Mouse (Mus musculus): ENCODE measurements around the gene Rilp. TPM values are rescaled to one million over a fixed set of nuclear protein-coding genes. Genes with fewer than 3 reads are reported as not detected.
A peak's percentile ranks its signal among the peaks of the same experiment; 100 is the strongest.

Gene Rilp
- polyA plus RNA-seq, 1 experiment from 2014 or later: 7.1 TPM

DNA sequence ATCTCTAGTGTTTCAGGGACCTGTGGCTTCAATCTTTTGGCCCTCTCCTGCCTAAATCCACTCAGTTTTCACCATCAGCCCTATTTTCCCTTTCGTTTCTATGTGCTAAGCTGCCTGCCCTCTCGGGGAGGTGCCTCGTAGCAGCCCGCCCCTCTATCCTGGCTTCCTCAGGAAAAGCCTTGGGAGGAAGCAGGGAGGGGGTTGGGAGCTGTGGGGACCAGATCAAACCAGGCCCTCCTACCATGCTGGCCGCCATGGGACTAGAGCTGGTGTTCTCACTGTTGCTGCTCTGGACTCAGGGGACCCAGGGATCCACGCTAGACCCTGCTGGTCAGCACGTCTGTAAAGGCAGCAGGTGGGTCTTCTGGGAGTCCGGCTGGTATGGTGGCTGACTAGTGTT lies 3.4 kb downstream of the Rilp start, which contains the start of gene Scarf1:
Scarf1 (plus strand) TSS at position 205 of the 400 bp plus-strand sequence.
- Histone ChIP-seq H3K27ac (no peak within 1 kb of the TSS), H3K36me3 (ENCODE audit: inconsistent target) (peaks cover 6% of the 10 kb centered on the region; the same call in 1 of the 2 replicates), H3K79me2 (ENCODE audit: inconsistent target) (no peaks in the 10 kb centered on the region), H3K4me3 (ENCODE audit: inconsistent target) (peak within 1 kb of the TSS; percentile 6; the same call in 1 of the 2 replicates)
- WGBS (ENCODE audit: missing documents): 34% methylated on average over 8 of the region's 8 CpGs

DNA sequence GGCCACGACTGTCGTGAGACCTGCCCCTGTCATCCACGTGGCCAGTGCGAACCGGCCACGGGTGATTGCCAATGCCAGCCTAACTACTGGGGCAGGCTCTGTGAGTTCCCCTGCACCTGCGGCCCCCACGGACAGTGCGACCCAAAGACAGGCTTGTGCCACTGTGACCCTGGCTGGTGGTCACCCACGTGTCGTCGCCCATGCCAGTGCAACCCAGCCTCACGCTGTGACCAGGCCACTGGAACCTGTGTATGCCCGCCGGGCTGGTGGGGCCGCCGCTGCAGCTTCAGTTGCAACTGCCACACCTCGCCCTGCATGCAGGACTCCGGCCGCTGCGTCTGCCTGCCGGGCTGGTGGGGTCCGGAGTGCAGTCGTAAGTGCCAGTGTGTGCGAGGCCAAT lies 5.3 kb downstream of the Rilp start:
- Histone ChIP-seq H3K4me3 (ENCODE audit: inconsistent target) (no peak overlapping the region), H3K27ac (no peak overlapping the region), H3K36me3 (ENCODE audit: inconsistent target) (peaks cover 3% of the 10 kb centered on the region; the same call in 1 of the 2 replicates), H3K79me2 (ENCODE audit: inconsistent target) (no peaks in the 10 kb centered on the region)
- 93% methylated on average over 25 of the region's 25 CpGs for WGBS (ENCODE audit: missing documents)

DNA sequence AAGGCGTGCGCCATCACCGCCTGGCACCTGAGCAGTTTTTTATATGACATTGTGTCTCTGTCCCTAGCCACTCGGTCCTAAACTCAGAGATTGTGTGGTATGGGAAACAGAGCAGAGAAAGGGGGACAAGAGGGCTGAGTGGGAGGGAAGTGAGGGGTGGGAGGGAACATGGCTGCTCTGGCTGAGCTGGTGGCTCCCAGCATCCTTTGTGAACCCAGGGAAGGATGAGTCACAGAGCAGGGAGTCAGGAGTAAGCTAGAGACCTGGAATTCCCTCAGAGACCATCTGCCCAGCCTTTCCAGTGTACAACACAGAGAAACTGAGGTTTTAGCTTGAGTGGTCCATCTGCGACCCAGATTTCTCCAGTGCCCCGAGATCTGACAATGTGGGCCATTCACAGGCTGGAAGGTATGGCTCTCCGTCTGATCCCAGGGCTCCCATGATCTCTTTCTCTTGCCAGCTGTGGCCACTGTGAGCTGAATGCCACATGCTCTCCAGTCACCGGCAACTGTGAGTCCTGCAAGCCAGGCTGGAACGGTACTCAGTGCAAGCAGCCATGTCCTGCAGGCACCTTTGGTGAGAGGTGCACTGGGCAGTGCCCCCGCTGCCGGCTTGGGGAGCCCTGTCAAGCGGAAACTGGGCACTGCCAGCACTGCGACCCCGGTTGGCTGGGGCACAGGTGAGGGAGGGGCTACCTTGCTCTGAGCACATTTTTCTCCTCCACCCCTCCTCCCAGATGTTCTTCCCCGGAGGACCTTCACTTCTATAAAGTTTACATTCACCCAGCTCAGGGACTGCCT lies 10.1 kb downstream of the Rilp start:
- WGBS (ENCODE audit: missing documents): 93% methylated on average over 12 of the region's 15 CpGs
- no peak overlapping the region for H3K4me3 ChIP-seq (ENCODE audit: inconsistent target)
- no peaks in the 10 kb centered on the region for H3K79me2 ChIP-seq (ENCODE audit: inconsistent target)
- H3K27ac ChIP-seq: no peak overlapping the region
- peaks cover 35% of the 10 kb centered on the region; the same call in 1 of the 2 replicates for H3K36me3 ChIP-seq (ENCODE audit: inconsistent target)

DNA sequence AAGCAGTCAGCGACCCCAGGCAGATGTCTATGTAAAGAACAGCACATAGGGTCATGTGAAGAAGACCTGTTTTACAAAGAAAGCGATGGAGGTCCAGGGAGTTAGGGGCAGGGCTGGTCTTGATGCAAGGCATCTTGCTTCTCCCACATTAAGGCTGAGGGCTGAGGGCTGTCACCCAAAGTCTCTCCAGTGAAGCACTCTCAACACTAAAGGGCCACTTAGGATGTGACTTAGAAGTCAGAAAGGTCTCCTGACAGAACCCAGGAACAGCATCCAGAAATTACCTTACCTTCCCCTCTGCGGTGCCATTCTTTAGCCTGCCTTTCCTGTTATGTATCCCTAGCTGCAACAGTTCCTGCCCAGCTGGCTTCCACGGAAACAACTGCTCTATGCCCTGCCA lies 11.7 kb downstream of the Rilp start:
- no peak overlapping the region for H3K4me3 ChIP-seq (ENCODE audit: inconsistent target)
- H3K36me3 ChIP-seq (ENCODE audit: inconsistent target): peaks cover 46% of the 10 kb centered on the region; the same call in 1 of the 2 replicates
- WGBS (ENCODE audit: missing documents): 92% methylated on average over 4 of the region's 4 CpGs
- H3K79me2 ChIP-seq (ENCODE audit: inconsistent target): peaks cover 2% of the 10 kb centered on the region; the same call in 1 of the 2 replicates
- no peak overlapping the region for H3K27ac ChIP-seq

DNA sequence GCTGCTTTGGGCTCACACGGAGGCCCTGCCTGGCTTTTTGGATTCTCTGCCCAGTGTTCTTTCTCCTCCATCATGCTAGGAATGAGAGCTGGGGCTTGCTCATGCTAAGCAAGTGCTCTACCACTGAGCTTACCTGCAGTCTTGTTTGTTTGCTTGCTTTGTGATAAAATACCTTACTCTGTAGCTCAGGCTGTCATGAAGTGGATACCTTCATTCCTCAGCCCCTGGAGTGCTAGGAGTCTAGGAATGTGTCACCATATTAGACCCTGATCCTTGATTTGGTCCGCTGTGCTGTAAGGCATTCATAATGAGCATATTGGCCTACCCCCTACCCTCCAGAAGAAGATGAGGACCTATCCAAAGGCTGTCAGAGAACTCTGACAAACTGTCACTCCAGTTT lies 12.9 kb downstream of the Rilp start:
- peaks cover 9% of the 10 kb centered on the region; the same call in 1 of the 2 replicates for H3K79me2 ChIP-seq (ENCODE audit: inconsistent target)
- H3K27ac ChIP-seq: no peak overlapping the region
- no peak overlapping the region for H3K4me3 ChIP-seq (ENCODE audit: inconsistent target)
- H3K36me3 ChIP-seq (ENCODE audit: inconsistent target): peaks cover 50% of the 10 kb centered on the region; the same call in 1 of the 2 replicates
- WGBS (ENCODE audit: missing documents): 88% methylated on average over 2 of the region's 2 CpGs

DNA sequence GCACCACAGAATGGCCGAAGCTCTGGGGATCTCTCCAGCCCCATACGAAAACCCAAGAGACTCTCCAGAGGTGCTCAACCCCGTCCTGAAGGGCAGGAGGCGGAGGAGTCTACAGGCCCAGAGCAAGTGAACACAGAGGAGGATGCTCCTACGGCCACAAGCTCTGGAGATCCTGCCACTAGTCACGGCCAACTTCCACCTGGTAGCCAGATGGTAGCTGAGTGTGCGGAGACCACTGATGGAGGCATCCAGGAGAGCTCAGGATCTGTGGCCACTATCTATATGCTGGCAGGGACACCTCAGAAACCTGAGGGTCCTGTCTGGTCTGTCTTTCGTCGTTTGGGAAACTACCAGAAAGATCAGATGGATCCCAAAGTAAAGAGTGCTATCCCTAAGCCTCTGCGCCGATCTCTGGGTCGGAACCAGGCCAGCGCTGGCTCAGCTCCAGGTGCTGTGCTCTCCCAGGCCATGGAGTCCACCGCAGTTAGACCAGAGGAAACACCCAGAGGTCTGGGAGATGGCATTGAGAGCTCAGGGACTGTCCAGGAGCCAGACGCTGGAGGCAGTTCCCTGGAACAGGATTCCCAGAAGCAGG lies 15.7 kb downstream of the Rilp start:
- 92% methylated on average over 15 of the region's 15 CpGs for WGBS (ENCODE audit: missing documents)
- Histone ChIP-seq H3K36me3 (ENCODE audit: inconsistent target) (peaks cover 50% of the 10 kb centered on the region; the same call in 1 of the 2 replicates), H3K27ac (no peak overlapping the region), H3K4me3 (ENCODE audit: inconsistent target) (no peak overlapping the region), H3K79me2 (ENCODE audit: inconsistent target) (peaks cover 36% of the 10 kb centered on the region; the same call in 1 of the 2 replicates)

DNA sequence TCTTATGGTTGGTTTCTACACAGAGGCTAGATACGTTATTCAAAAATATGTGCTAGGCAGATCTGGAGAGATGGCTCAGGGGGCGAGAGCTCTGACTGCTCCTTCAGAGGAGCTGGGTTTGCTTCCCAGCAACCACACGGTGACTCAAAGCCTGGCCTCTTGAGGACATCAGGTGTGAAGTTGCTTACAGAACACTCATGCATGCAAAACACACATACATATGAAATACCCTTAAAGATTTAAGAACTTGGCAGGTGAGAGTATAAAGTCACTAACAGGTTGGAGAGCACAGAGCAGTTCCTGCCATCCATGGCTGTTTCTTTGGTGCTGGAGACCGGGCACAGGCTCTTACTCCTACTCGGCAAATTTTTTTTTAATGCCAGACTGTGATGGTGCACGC lies 17.0 kb downstream of the Rilp start:
- 99% methylated on average over 6 of the region's 6 CpGs for WGBS (ENCODE audit: missing documents)
- Histone ChIP-seq H3K27ac (no peak overlapping the region), H3K36me3 (ENCODE audit: inconsistent target) (peaks cover 48% of the 10 kb centered on the region; the same call in 1 of the 2 replicates), H3K4me3 (ENCODE audit: inconsistent target) (no peak overlapping the region), H3K79me2 (ENCODE audit: inconsistent target) (peaks cover 47% of the 10 kb centered on the region)

DNA sequence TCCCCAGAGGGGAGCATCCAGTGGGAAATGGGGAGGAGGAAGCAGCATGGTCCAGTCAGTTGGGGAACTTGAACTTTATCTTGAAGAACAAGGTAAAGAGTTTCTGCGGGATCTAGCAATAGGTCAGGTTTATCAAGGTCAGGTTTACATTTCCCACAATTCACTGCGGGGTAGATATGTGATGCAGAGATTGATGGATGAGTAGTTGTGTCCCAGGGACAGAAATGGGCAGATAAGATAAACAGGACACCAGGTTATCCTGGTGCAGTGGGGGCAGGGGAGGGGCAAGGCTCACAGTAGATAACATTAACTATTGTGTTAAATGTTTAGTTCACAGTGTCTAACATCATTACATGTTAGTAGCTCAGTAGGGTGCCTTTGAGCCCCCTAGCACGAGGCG lies 19.9 kb downstream of the Rilp start:
- no peak overlapping the region for H3K27ac ChIP-seq

DNA sequence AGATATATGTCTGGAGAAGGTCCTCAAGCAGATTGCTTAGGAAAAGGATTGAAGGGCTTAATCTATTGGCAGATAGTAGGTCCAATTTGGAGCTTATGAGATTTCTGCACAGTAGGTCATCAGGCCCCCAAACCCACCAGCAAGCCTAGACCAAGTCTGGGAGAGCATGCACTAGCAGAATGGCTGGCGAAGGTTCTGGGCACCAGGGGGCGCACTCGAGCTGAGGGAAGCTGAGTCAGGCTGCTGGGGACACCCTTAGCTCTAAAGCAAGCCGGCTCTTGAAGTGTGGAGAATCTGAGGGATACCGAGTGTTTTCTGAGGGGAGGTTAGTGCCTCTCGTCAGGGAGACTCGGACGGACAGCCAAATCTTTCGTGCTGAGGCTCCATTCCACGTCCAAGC lies 20.4 kb downstream of the Rilp start:
- Histone ChIP-seq H3K27ac (peak overlapping the region; percentile 99), H3K36me3 (ENCODE audit: inconsistent target) (peaks cover 16% of the 10 kb centered on the region; the same call in 1 of the 2 replicates), H3K79me2 (ENCODE audit: inconsistent target) (peaks cover 80% of the 10 kb centered on the region), H3K4me3 (ENCODE audit: inconsistent target) (peak overlapping the region; percentile 91)
- 0% methylated on average over 8 of the region's 10 CpGs for WGBS (ENCODE audit: missing documents)

More for the DNA sequence above, 19.9 kb downstream of the Rilp start:
- WGBS (ENCODE audit: missing documents): 90% methylated on average over 4 of the region's 4 CpGs
- no peak overlapping the region for H3K4me3 ChIP-seq (ENCODE audit: inconsistent target)
- H3K79me2 ChIP-seq (ENCODE audit: inconsistent target): peaks cover 75% of the 10 kb centered on the region
- peaks cover 20% of the 10 kb centered on the region; the same call in 1 of the 2 replicates for H3K36me3 ChIP-seq (ENCODE audit: inconsistent target)

DNA sequence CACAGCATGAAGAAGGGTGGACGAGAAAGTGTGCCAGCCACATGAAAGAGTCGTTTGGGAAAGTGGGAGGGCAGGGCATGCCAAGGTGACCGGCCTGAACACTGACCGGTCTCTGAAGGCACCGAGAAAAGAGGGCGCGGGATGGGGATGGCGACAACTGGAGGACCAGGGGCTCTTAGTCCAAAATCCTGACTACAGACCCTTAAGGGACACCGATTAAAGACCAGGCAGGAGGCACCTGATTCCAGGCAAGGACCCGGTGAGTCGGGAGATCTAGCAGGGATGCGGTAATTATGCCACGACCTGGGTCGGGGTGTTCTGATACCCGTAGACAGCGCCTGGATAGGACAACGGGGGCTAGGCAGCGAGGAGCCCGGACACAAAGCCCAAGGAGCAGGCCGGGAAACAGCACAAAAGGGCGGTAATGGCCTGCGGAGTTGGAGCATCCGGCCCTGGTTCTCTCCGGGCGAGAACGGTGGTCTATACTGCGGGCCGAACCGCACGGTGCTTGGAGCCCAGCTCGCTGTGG lies 21.0 kb downstream of the Rilp start:
- Histone ChIP-seq H3K4me3 (ENCODE audit: inconsistent target) (peak overlapping the region; percentile 91), H3K36me3 (ENCODE audit: inconsistent target) (peaks cover 10% of the 10 kb centered on the region; the same call in 1 of the 2 replicates), H3K79me2 (ENCODE audit: inconsistent target) (peaks cover 86% of the 10 kb centered on the region), H3K27ac (peak overlapping the region; percentile 99)
- WGBS (ENCODE audit: missing documents): 1% methylated on average over 31 of the region's 31 CpGs

DNA sequence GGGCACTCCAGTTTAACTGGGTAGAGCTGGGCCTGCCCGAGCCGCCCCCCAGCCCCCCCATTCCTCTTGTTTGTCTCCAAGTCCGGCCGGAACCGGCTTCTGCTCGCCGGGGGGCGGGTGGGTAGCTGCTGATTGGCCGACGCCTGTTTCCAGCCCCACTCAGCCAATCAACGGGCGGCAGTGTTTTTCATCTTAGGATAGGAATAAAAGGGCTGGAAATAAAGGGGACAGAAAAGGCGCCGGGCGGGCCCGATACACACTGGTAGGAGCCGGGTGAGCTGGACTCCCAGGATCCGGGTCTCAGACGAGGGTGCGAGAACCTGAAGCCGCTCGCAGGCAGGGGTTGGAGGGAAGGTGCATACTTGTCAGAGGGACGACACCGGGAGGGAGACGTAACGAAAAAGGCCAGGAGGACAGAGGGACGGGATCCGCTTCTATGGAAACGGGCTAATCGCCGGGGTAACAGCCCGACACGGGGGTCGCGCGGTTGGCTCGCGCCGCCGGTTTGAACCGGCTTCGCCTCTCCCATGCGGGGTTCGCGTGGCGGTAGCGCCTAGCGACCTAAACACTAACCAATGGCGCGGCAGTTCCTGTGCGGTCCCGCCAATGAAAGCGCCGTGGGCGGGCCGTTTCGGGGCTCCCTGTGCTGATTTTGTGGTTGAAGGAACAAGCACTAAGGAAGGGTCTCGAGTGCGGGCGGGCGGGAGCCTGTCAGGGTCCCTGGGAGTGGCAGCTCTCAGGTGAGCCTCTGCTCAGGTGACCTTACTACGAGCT lies 21.8 kb downstream of the Rilp start, which contains the start of gene Slc43a2:
Slc43a2 (plus strand) TSS at position 226 of the 774 bp plus-strand sequence.
- Histone ChIP-seq H3K36me3 (ENCODE audit: inconsistent target) (peaks cover 8% of the 10 kb centered on the region; the same call in 1 of the 2 replicates), H3K79me2 (ENCODE audit: inconsistent target) (peaks cover 91% of the 10 kb centered on the region), H3K4me3 (ENCODE audit: inconsistent target) (peak within 1 kb of the TSS; percentile 91), H3K27ac (peak within 1 kb of the TSS; percentile 99)
- WGBS (ENCODE audit: missing documents): under 1% methylated on average over 62 of the region's 62 CpGs

DNA sequence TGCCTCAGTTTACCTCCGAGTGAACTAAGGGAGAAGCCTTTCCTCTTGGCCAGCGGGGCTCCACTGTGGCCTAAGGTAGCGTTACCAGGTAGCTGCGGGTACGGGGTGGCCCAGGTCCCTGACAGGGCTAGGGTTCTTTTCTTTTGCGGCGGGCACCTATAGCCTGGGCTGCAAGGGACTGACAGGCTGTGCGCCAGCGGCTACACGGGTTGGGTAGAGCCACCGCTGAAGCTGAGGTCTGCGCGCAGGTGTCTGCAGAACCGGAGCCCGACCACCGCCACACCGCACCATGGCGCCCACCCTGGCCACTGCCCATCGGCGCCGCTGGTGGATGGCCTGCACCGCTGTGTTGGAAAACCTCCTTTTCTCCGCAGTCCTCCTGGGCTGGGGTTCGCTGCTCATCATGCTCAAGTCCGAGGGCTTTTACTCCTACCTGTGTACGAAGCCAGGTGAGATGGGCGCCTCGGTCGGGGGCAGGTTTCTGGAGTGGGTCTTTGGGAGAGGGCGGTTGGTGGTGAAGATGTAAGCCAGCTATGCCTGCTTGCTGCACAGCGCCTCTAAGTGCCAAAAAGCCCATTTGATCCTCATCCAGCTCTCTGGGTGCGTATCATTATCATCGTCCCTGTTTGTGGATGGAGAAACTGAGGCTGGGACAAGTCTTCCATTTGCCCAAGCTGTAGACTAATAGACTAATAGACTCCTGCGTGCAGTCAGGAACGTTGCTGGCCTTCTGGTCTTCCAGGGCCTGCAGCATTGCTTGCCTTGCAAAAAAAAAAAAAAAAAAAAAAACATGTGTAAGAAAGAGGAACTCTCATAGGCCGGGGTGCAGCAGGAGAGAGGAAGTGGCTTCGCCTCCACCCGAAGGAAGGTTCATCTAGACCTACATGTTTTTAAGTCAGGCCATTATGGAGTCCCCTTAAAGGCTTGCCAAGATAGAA lies 22.7 kb downstream of the Rilp start:
- Histone ChIP-seq H3K27ac (peak overlapping the region; percentile 99), H3K79me2 (ENCODE audit: inconsistent target) (peaks cover 94% of the 10 kb centered on the region), H3K4me3 (ENCODE audit: inconsistent target) (peak overlapping the region; percentile 91), H3K36me3 (ENCODE audit: inconsistent target) (peaks cover 13% of the 10 kb centered on the region; the same call in 1 of the 2 replicates)
- under 1% methylated on average over 38 of the region's 38 CpGs for WGBS (ENCODE audit: missing documents)

DNA sequence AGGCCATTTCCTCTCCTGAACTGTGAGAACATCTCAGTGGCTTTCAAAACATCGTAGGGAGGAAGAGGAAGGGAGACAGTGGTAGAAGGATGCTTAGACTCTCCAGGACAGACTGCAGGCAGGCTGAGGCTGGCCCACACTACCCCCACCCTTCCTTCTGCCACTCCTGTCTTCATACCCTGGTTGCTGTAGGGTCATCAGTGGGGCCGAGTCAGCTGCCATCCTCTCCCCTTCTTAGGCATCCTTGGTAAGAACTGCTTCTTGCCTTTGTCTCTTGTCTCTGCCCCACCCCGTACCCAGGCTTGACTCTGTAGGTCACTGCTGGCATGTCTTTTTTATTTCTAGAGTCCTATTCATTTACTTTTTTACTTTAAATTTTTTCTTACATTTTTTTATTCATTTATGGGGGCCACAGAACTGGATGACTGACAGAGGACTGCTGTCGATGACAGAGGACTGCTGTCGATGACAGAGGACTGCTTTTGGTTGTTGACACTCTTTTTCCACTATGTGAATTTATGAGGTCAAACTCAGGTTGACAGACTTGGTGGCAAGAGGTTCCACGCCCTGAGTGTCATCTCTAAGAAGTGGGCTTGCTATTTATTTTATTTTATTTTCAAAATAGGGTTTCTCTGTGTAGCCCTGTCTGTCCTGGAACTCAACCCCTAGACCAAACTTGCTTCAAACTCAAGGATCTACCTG lies 23.6 kb downstream of the Rilp start:
- peaks cover 14% of the 10 kb centered on the region; the same call in 1 of the 2 replicates for H3K36me3 ChIP-seq (ENCODE audit: inconsistent target)
- H3K79me2 ChIP-seq (ENCODE audit: inconsistent target): peaks cover 95% of the 10 kb centered on the region
- peak overlapping the region; percentile 99 for H3K27ac ChIP-seq
- WGBS (ENCODE audit: missing documents): 30% methylated on average over 6 of the region's 6 CpGs
- H3K4me3 ChIP-seq (ENCODE audit: inconsistent target): peak overlapping the region; percentile 91

Measured in macrophage (primary cell).